Mouse (Mus musculus) frontal cortex, adult (tissue): ENCODE measurements at regions not wholly inside any gene's neighbourhood (a gene's known extent, or its start where the extent isn't known, plus 50 kb on each side); places are given as distances from the start of the nearest gene placed in this dataset.

Source experiments
- ATAC-seq: cut with Nextera tagmentation; 2 replicates; pipeline ENCODE4 v1.9.2; 2017; ENCODE audit warnings: mild to moderate bottlenecking, moderate library complexity, mixed read lengths; ENCODE audit not compliant: low TSS enrichment

DNA sequence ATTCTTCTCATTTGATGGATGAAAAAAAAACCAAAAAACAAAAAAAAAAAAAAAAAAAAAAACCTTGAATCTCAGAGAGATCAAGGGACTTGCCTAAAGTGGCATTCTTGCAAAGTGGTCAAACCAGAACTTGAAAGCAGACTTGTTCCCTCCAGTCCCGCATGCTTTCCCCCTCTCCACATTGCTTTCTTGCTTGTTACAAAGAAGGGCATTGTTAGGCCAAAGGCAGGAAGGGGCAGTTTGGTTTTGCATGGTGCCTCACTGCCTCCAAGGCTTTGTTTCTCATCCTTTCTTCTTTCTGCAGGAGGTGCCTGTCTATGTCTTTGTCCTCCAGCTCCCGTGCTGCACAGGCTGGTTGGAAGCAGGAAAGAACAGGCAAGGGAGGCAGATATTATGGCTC is 356.2 kb upstream of the Tenm4 start:
- ATAC-seq: no peak

DNA sequence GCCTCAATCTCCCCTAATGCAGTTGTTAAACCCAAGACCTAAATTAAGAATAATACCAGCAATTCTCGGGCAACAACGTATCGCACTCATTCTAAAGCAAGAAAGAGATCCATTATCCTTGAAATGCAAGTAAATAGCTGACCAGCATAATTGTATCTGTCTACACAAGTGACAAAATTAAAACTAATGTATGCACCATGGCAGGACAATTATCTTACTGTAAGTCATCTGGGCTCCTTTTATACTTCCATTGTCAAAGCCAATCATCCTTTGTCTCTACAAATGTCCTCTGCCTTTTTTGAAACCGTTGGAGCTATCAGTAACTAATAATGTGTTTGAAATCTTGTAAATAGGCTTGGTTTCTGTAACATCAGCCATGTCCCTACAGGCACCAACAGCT is 347.5 kb upstream of the Tenm4 start:
- no peak for ATAC-seq

GRCm38 (mm10) chr7:95829889-95830288 is 341.2 kb upstream of the Tenm4 start:
- no peak for ATAC-seq

DNA sequence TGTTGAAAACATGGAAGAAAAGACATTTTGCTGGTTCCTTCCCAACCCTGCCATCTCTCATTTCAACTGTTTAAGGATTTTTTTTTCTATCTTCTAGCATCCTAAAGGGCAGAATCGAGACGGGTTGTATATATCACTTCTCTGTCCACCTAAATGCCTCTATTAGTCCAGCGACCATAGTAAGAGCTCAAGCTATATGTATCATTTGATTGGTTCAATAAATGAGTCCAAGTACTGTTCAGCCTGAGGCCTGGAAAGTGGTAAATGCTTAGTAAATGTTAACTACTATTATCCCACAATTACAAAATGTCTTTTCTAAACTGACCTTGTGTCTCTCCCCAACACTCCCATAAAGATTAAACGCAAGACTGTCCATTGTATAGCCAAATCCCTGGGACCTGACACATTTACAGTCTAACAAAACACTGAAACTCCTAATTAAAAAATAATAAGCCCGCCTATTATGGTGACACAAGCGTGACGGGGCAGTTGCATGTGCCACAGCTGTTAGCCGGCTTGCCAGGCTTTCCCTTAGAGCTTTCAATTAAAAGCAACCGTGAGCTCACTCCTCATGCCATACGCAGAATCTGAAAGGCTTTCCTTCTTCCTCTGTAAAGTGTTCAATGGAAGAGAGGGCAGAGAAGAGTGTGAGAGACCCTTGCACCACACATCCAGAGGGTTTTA is 336.7 kb upstream of the Tenm4 start:
- ATAC-seq: no peak

- ATAC-seq: no peak
These were observed 330.6 kb upstream of the Tenm4 start for GRCm38 (mm10) chr7:95840476-95840875.

DNA sequence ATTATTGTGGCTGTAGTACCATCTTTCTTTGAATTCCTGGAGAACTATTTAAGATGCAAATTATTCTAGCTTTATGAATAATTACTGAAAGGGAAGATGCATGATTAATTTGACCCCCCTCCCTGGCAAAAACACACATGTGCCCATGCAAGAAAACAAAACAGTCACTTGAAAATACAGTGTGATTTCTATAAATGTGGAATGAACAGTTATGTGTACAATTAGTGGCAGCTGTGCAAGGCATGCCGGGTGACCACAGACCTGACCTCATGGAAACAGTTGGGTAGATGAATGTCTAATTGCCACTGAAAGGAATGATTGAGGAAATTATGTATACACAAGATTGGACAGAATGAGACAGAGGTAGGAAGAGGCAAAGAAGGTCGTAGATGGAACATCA is 321.2 kb upstream of the Tenm4 start:
- ATAC-seq: no peak

DNA sequence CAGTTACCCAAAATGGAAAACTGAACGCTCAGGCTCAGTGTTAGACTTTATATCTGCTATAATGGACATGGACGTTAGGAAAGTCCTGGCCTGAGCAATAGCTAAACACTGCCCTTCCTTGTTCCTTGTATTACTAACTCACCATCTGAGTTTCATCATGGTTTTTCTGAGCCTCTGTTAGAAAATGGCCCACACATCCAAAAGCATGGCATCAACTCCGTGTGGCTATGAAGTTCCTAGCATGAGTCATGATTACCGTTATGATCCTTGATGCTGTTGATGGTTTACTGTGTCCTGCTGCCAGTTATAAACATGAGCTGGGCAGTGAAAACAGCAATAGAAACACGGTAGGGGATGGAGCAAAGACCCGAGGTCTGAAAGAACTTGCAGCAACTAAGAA is 318.4 kb upstream of the Tenm4 start:
- ATAC-seq: no peak

GRCm38 (mm10) chr7:95853225-95853812 is 317.7 kb upstream of the Tenm4 start:
- peak; percentile 91 for ATAC-seq

- ATAC-seq: peak; percentile 77
These were observed 312.8 kb upstream of the Tenm4 start for GRCm38 (mm10) chr7:95858247-95858646.

- no peak for ATAC-seq
These were observed 306.8 kb upstream of the Tenm4 start for GRCm38 (mm10) chr7:95864233-95864632.

DNA sequence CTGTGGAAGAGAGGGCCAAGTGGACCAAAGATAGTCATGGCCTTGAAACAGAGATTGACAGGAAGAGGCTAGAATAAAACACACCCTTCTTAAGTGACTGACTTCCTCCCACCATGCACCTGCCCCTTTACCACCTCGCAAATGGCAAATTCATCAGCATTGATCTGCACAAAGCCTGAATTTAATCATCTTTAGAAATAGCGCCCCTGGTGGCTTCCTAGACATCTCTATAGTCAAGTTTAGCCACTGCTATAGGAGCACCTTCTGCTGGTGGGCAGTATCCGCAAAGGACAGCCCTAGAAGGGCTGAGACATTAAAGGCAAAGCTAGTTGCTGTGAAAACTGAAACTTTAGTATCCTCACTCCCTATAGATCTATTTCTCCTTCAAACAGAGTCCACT is 305.8 kb upstream of the Tenm4 start:
- ATAC-seq: no peak

- no peak for ATAC-seq
These were observed 302.3 kb upstream of the Tenm4 start for GRCm38 (mm10) chr7:95868753-95869152.

DNA sequence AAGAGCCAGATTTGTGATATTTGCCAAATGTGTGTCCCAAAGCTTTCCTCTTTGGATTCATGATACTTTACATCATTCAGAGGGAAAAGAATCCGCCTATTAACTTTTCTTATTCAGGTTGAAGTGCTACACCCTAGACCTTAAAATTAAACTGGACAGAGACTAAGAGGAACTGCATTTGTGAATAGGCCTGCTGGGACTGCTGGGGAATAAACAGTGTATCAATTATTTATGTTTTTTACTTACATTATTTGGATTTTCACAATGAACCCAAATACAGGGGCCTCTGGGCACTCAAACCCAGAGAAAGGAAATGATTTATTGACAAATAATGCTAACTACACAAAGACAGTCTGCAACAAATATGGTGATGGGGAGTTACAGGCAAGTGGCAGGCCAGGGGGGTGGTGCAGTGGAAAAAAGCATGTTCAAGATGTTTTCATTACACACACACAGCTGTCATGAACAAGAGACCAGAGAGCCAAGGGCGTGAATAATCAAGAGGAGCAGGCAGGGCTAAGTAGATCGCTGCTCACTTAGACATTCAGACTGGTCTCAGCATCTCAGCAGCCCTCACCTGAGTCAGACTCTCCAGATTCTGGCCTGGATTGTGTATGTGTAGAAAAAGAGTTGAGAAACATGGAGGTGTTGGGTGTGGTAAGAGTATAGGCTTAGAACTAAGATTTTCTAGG is 290.3 kb upstream of the Tenm4 start:
- ATAC-seq: no peak

- ATAC-seq: no peak
These were observed 269.5 kb upstream of the Tenm4 start for GRCm38 (mm10) chr7:95901524-95901923.

DNA sequence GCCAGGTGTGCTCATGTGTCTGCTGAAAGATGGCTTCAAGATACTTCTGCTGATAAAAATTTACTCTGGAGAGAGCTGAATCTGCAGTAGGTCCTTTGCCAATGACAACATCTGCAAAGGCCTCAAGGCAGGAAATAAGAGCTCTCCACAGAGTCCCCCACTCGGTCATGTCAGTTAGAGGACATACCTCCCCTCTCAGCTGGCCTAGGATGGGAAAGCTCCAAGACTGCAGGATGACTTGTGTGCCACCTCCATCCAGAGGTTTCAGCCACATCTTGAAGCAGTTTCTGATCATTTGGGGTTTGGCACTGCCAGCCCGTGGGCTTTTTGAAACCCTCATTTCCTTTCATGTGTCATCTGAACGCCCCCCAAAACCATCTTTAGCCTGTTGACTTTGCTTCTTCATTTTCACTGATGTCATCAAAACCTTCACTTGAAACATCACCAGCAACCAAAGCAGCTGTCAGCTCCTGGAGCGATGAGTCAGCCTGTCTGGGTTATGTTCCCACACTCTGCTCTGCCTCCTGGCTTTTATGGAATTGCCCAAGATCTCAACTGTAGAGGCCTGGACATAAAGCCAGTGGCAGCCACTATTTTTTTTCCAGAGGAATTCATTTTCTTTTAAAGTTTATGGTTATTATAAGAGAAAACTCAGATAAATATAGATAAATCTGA is 256.5 kb upstream of the Tenm4 start:
- ATAC-seq: peak; percentile 89

DNA sequence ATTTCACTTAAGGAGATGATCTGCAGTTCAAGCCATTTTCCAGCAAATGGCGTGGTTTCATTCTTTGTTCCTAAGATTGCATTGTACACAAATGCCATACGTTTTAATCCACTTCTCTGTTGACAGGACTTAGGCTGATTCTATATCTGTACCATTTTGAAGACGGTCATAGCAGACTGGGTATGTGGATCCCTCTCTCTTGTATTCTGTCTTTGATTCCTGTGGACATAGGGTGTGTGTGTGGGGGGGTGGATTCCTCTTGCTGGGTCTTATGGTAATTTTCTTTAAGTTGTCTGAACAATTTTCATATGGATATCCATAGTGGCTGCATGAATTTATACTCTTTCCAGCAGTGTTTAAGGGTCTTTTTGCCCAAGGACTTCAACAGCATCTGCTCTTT is 251.1 kb upstream of the Tenm4 start:
- no peak for ATAC-seq

- ATAC-seq: no peak
These were observed 246.2 kb upstream of the Tenm4 start for GRCm38 (mm10) chr7:95924805-95925204.

DNA sequence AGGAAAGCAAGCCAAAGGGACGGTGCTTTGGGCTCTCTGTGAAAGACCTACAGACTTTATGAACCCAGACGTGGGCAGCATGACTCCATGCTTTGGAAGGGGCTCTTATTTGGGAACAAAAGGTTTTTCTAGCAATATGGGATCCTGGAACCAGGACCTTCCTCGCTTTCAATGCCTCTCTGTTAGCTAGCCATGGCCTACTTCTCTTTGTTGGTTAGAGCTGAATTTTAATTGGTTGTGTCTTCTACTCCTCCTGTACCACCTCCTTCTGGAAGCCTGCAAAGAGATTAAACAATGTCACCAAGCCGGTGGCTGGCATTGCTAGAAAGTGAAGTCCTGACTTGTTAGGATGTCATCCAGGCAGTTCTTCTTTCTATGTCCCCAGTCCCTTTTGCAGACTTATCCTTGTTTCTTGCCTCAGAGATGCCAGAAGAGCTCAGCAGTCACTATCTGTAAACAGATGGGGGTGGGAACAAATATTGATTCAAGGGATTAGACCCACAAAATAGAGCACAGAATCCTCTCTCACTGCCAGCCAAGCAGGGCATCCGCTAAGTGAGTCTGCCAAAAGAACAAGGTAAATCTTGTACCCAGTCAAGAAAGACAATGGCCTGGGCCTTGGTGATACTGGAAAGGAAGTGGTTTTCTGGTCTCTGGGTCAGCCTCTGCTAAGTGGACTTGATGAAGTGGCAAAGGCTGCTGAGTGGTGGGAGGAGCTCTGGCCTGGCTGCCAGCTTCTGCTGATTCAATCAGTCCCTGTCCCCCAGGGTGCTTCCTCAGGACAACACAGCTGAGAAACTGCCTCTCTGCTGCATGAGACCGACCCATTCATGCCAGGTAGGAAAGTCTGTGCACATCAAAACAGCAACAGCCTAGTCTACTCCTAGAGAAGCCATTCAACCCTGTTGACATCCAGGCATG is 244.7 kb upstream of the Tenm4 start:
- peak; percentile 73 for ATAC-seq

DNA sequence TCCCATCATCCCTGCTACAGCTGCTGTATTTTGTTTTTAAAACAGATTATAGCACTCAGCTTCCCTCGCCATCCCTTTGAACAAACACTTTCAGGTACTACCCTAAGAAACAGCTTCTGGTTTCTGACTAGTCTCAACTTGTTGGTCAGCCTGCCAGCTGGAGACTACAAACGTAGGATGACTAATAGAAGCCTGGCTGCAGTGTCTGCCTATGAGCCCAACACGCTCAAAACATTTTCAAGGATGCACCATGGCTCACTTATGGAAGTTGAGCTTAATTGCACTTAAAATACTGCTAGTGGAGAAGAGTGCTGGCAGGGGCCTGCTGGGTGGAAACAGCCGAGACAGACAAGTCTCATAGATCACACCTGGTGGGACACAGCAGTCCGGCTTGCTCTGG is 234.4 kb upstream of the Tenm4 start:
- ATAC-seq: peak; percentile 73

DNA sequence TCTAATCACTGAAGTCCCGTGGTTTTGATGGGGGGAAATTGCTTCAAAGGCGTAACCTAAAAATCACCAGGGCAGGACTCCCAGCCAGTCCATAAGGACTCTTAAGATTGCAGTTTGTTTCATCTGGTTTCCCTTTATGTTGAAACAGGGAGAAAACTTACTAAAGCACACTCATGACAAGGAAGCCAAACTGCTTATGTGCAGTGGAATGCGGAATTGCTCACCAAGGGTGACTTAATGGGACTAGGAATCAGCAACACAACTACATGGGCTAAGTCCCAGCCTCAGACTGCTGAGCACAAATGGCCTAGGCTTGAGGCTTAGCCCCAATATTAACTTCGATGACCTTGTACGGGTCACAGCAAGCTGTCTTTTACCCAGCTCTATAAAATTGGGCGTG is 227.6 kb upstream of the Tenm4 start:
- ATAC-seq: no peak

- peak; percentile 96 for ATAC-seq
These were observed 218.7 kb upstream of the Tenm4 start for GRCm38 (mm10) chr7:95952395-95952794.

DNA sequence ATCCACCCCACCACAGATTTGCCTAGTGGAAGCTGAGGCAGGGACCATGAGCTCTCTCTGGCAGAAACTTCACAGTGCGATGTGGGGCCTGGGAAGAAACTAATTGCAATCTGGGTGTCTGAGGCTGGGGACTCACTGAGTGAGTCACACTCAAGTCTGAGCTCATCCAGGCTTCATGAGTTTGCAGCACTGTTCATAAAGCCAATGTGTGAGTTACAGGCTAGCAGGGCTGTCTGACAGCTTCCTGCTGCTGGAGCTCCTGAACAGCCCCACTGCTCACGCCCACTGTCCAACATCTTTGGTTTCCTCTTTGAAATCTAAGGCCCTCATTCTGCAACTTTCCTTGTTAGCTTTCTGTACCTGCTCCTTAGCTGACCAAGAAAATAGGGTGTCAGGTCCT is 216.5 kb upstream of the Tenm4 start:
- peak; percentile 89 for ATAC-seq
